Mouse (Mus musculus): ENCODE measurements around the gene Rabif.

Rabif gene

DNA sequence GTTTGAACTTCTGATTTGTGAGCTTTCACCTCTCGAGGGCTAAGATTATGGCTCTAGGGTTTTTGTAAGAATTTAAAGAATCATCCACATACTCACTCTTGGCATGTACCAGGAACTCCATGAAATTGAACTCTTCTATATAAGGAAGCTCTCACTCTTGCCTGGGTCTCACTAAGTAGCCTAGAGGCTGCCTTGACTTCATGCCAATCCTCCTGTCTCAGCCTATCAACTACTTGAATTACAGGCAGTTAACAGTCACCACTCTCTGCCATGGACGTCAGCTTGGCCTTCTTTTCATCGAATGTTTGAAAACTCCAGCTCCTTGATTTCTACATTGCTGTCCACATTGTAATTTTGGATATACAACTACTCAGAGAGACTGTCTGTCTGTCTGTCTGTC is 57.9 kb downstream of the Rabif start:
- DNase-seq (ENCODE audit: low spot score), result no peak

DNA sequence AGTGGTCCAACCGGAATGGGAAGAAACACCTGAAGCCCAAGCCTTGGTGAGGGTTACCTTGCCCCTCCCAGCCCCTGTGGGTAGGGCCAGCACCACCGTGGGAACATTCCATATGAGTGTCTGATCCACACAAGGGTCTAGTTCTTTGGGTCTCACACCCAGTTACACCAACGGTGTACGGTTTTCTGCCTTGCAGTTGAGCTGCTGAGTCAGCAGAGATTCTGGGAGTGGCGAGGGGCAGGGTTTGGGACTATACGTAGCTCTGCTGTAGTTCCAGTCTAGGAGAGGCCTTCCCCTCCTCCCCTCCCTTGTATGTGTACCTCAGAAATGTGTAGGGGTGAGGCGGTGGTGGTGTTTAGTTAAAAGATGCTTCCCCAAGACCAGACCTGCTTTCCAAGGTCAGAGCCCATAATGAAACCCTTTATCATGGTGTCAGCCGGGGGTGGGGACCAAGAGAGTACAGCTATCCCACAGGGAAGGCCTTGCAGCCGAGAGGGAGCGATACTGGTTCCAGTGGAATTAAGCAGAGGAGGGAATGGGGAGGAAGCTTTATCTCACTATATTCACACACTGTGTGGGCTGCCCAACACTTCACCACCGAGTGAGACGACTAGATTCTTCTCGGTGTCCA is 60.9 kb downstream of the Rabif start:
- DNase-seq (ENCODE audit: low spot score), result no peak

DNA sequence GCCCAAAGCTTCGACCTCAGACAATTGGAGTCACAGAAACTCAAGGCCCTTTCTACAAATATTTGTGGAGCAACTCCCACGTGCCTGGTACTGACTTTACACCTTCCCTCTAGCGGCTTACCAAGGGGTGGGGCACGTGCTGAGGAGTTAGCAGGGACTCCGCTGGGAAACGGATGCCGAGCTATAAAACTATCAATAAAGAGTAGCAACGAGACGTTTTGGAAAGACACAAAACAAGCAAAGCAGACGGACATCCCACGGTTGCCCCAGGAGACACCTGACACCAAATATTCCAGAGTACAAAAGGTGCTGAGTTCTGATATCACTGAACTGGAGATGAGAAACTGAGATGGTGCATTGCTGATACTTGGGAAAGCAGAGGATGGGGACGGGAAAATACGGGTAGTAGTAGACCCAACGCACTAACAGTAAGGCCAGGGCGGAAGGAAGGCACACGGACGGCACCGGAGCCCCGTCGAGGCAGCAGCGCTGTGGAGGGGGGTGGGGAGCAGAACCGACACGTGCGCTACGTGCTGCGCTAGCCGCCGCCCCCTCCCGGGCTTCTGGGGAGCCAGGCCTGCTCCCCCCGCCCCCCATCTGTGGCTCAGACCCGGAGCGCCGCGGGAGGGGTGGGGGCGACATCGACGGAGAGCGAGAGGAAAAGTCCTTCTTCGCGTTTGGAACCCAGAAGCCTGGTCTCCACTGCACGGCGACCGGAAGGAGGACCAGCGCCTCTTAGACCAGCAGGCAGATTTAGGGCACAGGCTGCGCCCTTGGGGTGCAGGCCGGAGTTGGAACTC is 61.6 kb downstream of the Rabif start:
- DNase-seq (ENCODE audit: low spot score), result no peak

DNA sequence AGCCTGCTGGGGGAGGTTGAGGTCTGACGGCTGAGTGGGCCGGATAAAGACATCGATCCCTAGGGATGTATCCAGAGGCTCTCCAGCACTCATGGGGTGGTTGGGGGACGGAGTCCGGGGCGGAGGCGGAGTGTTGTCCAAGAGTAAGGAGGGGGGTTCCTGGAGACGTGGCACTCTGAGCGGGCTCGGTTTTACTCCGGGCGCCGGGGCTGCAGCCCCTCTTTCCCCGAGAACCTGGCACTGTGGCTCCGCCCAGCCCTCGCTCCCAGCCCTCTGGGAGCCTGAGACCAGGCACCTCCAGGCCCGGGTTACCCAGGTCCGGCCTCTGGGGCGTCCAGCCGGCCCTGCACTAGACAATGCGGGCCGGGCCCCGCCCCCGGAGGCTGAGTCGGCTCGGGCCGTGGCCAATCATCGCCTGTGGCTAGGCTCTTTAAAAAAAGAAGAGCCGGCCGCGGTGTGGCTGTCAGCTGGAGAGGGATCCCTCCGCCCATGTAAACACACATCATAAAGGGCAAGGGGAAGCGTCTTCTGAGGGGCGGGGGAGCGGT is 62.3 kb downstream of the Rabif start:
- peak; percentile 95 for DNase-seq (ENCODE audit: low spot score)
